Mouse (Mus musculus) heart, adult 2 months (tissue): ENCODE results near the gene Pigv. TPM values are rescaled to one million over a fixed set of nuclear protein-coding genes. Genes with fewer than 3 reads are reported as not detected.
"Not testable (repeated sequence)": the region's sequence is repeated elsewhere in the genome, so short reads cannot be mapped to it uniquely, and the experiment has no call there.

ENCODE experiments used
- DNase-seq, 2 experiments: peaks; one replicate each; pipeline ENCODE4 v3.0.0; 2021
- H3K27ac ChIP-seq: fragments of 200-600 bp; 2 replicates; pipeline ENCODE4 v1.8.1; 2022
- H3K27me3 ChIP-seq: fragments of 200-500 bp; 2 replicates; pipeline ENCODE4 v1.6.1; 2012; ENCODE audit warnings: mild to moderate bottlenecking, low read length, inconsistent platforms, mixed read lengths; ENCODE audit not compliant: control insufficient read depth, insufficient read depth
- H3K36me3 ChIP-seq: fragments of 200-500 bp; 2 replicates; pipeline ENCODE4 v1.6.1; 2012; ENCODE audit warnings: low read length, inconsistent platforms; ENCODE audit not compliant: control insufficient read depth, insufficient read depth
- H3K4me1 ChIP-seq: fragments of 200-500 bp; 2 replicates; pipeline ENCODE4 v1.6.1; 2011; ENCODE audit warnings: low read length; ENCODE audit not compliant: control insufficient read depth, insufficient read depth
- H3K4me3 ChIP-seq: fragments of 200-600 bp; 2 replicates; pipeline ENCODE4 v1.8.1; 2022
- H3K79me2 ChIP-seq: fragments of 200-500 bp; replicated peaks from 2 replicates; pipeline ENCODE4 v1.6.1; 2012; ENCODE audit warnings: mild to moderate bottlenecking, inconsistent platforms, low read length, moderate library complexity, mixed read lengths; ENCODE audit not compliant: control insufficient read depth, insufficient read depth
- H3K9ac ChIP-seq: fragments of 200-500 bp; 2 replicates; pipeline ENCODE4 v1.6.1; 2012; ENCODE audit warnings: low read depth, mild to moderate bottlenecking, control low read depth, inconsistent platforms, low read length, mixed read lengths
- CTCF ChIP-seq: fragments of 200-600 bp; IDR thresholded peaks from 2 replicates; pipeline ENCODE4 v1.8.1; 2022; ENCODE audit warnings: antibody characterized with exemption, mild to moderate bottlenecking, moderate library complexity
- EP300 ChIP-seq: fragments of 200-500 bp; IDR thresholded peaks from 2 replicates; pipeline ENCODE4 v1.6.1; 2011; ENCODE audit warnings: low read depth, low read length, control low read depth; ENCODE audit not compliant: insufficient read depth
- POLR2A ChIP-seq: fragments of 200-500 bp; IDR thresholded peaks from 2 replicates; pipeline ENCODE4 v1.6.1; 2011; ENCODE audit warnings: mild to moderate bottlenecking, low read depth, low read length, control low read depth; ENCODE audit not compliant: insufficient read depth
- WGBS: fragments of 180-500 bp; shearing (Covaris S2); methylation state at CpG from one replicate; pipeline ENCODE4 v1.1.7; 2018; 5-methylcytosine and 5-hydroxymethylcytosine counted together
- intact Hi-C: fragments of 180-260 bp; cut with DNase I; formaldehyde crosslinking; loops from one replicate; pipeline ENCODE4 v1.15.1; 2025
- polyA plus RNA-seq: library from polyadenylated mRNA; depleted of rRNA; stranded (reverse); fragments of >200 nt; gene quantifications from 2 replicates; pipeline ENCODE4 v1.2.3, GENCODE M21; 2012
- total RNA-seq, 2 experiments: library from RNA; stranded (reverse); gene quantifications; 2 replicates each; pipeline ENCODE4 v1.2.3; 2021

The Pigv gene
- total and polyA plus RNA-seq, 3 experiments, result 9.5 to 12.1 (median 11.7) TPM

DNA sequence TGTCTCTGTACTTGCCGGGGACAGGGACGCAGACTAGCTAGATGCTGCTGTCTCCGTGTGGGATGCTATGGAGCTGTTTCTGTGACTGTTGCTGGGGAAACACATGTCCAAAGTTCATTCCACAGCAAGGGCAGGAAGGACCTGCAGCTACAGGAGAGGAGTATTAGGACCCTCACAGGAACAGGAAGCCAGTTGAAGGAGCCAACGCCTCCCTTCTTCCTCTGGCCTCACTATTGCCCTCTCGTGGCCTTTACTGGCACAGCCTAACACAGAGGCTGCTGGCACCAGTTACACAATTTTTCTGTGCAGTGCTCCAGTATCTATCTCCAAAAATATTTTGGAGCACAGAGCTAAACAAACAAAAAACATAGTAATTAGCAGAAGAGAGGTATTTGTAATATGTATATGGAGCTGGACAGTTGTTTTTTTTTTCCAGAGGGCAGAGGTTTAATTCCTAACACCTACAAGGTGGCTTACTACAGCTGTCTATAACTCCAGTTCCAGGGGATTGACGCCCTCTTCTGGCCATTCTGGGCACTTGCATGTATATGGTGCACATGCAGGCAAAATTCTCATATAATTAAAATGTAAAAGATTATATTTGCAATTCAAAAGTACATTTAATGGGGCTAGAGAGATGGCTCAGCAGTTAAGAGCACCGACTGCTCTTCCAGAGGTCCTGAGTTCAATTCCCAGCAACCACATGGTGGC lies 22.3 kb downstream of the Pigv start, which contains the start of gene Zdhhc18:
TSS of gene Zdhhc18 (minus strand) at position 166 of the 711 bp plus-strand sequence.
- WGBS, result 26% methylated on average over 7 of the region's 7 CpGs
- Histone ChIP-seq H3K4me1 (no peaks in the 10 kb centered on the region; the same call in 1 of the 2 replicates), H3K9ac (peak within 1 kb of the TSS; percentile 82), H3K27me3 (no peaks in the 10 kb centered on the region), H3K4me3 (peak within 1 kb of the TSS; percentile 51), H3K27ac (peak within 1 kb of the TSS; percentile 81), H3K36me3 (no peaks in the 10 kb centered on the region), H3K79me2 (no peaks in the 10 kb centered on the region)
- intact Hi-C loops, result loop anchor here (1.0 to 5.0 kb wide), 3 partner anchors 17 to 57 kb away; no protein-coding TSS in a partner anchor
- TF ChIP-seq EP300 (peak; percentile 83; the same call in 1 of the 2 replicates), POLR2A (peak; percentile 75), CTCF (peak; percentile 86)
- peak; percentile 84 to 88 for DNase-seq

DNA sequence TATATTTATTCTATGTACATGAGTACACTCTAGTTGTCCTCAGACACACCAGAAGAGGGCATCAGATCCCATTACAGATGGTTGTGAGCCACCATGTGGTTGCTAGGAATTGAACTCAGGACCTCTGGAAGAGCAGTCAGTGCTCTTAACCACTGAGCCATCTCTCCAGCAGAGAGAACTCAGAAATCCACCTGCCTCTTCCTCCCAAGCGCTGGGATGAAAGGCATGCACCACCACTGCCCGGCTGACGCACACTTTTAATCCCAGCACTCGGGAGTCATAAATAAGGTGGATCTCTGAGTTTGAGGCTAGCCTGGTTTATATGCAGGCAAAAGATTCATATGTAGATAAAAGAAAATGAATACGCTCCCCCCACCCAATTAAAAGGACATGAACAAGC lies 23.0 kb downstream of the Pigv start:
- WGBS, result 80% methylated on average over 5 of the region's 5 CpGs
- H3K9ac ChIP-seq, H3K36me3 ChIP-seq, H3K4me1 ChIP-seq, DNase-seq, H3K27me3 ChIP-seq, H3K79me2 ChIP-seq: not testable (repeated sequence)
- intact Hi-C loops, result loop anchor here (5.0 kb wide), 1 partner anchor 37 kb away; no protein-coding TSS in a partner anchor
- Histone ChIP-seq H3K27ac (peak overlapping the region; percentile 81), H3K4me3 (peak overlapping the region; percentile 51)
- TF ChIP-seq CTCF, result peak; percentile 15; the same call in 1 of the 2 replicates

DNA sequence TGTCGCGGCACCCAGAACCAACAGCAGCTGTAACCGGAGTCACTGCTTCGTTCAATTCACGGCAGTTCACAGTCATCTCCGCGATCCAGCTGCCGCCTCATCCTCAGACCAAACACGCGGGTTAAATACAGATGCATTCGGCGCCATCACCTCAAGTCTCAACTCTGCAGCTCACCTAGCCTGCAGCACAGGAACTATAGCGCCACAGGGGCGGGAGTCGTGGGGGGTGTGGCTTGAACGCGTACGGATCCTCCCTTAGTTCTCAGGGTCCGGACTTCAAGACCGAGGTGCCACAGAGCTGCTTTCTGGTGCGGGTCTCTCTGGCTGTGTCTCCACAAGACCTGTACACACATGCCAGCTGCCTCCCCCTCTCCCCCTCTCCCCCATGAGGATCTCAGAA lies 26.8 kb downstream of the Pigv start:
- H3K9ac ChIP-seq, result no peak overlapping the region
- no peak for DNase-seq
- WGBS, result 51% methylated on average over 21 of the region's 21 CpGs
- H3K36me3 ChIP-seq, result no peaks in the 10 kb centered on the region
- H3K27ac ChIP-seq, result no peak overlapping the region
- H3K79me2 ChIP-seq, result no peaks in the 10 kb centered on the region
- H3K4me1 ChIP-seq, result peaks cover 6% of the 10 kb centered on the region
- no peak overlapping the region for H3K4me3 ChIP-seq
- intact Hi-C loops, result loop anchor here (5.0 kb wide), 1 partner anchor 33 kb away; no protein-coding TSS in a partner anchor
- no peak for TF ChIP-seq CTCF
- TF ChIP-seq POLR2A, result no peak
- no peak for TF ChIP-seq EP300
- no peaks in the 10 kb centered on the region for H3K27me3 ChIP-seq

DNA sequence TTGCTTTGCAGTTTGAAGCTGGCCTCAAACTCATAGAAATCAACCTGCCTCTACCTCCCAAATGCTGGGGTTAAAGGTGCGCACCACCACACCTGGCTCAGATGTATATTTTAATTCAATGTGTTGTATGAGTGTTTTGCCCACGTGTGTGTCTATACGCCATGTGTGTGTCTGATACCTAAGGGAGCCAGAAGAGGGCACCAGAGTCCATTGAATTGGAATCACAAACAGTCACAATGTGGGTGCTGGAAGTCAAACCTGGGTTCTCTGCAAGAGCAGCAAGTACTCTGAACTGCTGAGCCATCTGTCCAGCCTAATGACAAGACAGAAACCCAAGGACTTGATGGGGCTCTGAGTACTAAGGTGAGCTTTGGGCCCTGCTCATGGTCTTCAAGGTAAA lies 27.3 kb downstream of the Pigv start:
- no peak overlapping the region for H3K4me3 ChIP-seq
- TF ChIP-seq CTCF (peak; percentile 33), EP300 (no peak)
- H3K36me3 ChIP-seq, result no peaks in the 10 kb centered on the region
- no peak overlapping the region for H3K9ac ChIP-seq
- no peaks in the 10 kb centered on the region for H3K27me3 ChIP-seq
- WGBS, result 89% methylated on average over 3 of the region's 3 CpGs
- no peak for DNase-seq
- H3K79me2 ChIP-seq, result no peaks in the 10 kb centered on the region
- no peak overlapping the region for H3K27ac ChIP-seq
- H3K4me1 ChIP-seq, result peaks cover 6% of the 10 kb centered on the region
- intact Hi-C loops, result loop anchor here (5.0 kb wide), 1 partner anchor 33 kb away; no protein-coding TSS in a partner anchor

DNA sequence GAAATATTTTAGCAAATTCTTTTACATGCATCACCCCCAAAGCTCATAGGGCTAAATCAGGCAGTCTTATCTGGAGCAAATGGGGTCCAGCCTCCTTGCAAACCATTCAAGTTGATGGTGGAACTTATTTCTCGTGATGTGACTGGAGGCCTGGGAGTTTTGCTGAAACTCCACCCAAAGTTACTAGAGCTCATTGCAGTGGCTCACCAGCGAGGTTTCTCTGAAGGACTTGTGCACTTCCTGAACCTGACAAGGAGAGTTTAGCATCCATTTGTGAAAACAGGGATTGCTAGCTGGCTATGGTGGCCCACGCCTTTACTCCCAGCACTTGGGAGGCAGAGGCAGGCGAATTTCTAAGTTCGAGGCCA lies 38.4 kb downstream of the Pigv start:
- Histone ChIP-seq H3K4me1 (peaks cover 11% of the 10 kb centered on the region), H3K79me2 (peaks cover 3% of the 10 kb centered on the region), H3K27ac (peak overlapping the region; percentile 80), H3K9ac (no peak overlapping the region), H3K27me3 (no peaks in the 10 kb centered on the region), H3K36me3 (no peaks in the 10 kb centered on the region), H3K4me3 (no peak overlapping the region)
- intact Hi-C loops, result loop anchor here (5.0 kb wide), 1 partner anchor 37 kb away; no protein-coding TSS in a partner anchor
- no peak for TF ChIP-seq POLR2A
- TF ChIP-seq CTCF, result no peak
- TF ChIP-seq EP300, result no peak
- no peak for DNase-seq
- WGBS, result 82% methylated on average over 5 of the region's 5 CpGs

DNA sequence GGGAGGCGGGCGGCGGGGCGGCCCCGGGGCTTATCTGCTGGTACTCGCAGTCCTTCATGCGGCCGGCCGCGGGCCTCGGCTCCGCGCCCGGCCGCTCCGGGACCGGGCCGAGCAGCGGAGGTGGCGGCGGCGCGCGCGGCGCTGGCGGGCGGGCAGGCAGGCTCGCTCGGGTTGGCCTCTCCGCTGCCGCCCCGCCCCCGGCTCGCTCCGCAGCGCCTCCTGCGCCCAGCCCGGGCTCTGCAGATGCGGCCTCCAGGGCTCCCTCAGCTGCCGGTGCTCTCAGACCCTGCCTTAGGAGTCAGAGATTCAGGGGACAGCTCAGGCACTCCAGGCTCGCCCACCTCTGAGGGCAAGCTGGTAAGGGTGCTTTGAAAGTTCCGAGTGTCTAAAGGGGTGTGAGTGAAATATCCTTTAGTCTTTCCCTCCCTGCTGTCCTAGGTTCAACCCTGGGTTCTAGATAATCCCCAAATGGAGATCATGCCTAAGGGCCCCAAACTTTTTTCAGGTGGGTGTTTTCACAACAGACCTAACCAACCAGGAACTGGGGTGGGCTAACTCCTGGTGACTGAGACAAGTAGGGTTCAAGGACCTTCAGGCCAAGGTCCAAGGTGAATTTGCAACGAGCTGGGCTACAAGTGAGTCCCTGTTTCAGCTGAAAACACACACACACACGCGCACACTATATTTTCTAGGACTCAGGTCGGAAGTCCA lies 39.0 kb downstream of the Pigv start:
- H3K9ac ChIP-seq, result peak overlapping the region; percentile 77
- H3K27ac ChIP-seq, result peak overlapping the region; percentile 82
- H3K27me3 ChIP-seq, result no peaks in the 10 kb centered on the region
- H3K4me1 ChIP-seq, result peaks cover 11% of the 10 kb centered on the region
- no peaks in the 10 kb centered on the region for H3K36me3 ChIP-seq
- peak; percentile 81 for TF ChIP-seq CTCF
- TF ChIP-seq EP300, result 0 out of 2 replicates have a peak, but pooled peaks have one; percentile 25
- no peak for TF ChIP-seq POLR2A
- intact Hi-C loops, result loop anchor here (2.0 to 5.0 kb wide), 2 partner anchors 17 to 36 kb away; partner anchors contain the start of gene Zdhhc18
- peak; percentile 94 to 98 for DNase-seq
- WGBS, result 8% methylated on average over 42 of the region's 47 CpGs
- H3K4me3 ChIP-seq, result peak overlapping the region; percentile 33
- peaks cover 3% of the 10 kb centered on the region for H3K79me2 ChIP-seq
